Mouse (Mus musculus) limb, embryonic 14.5 days (tissue): Measurements from ENCODE around the gene Mamld1. TPM values are rescaled to one million over a fixed set of nuclear protein-coding genes. Genes with fewer than 3 reads are reported as not detected.
"Not testable (repeated sequence)": the region's sequence is repeated elsewhere in the genome, so short reads cannot be mapped to it uniquely, and the experiment has no call there.

Experiments
- ATAC-seq: fragments of 200-750 bp; cut with Nextera tagmentation; 2 replicates; pipeline ENCODE4 v1.8.0; 2017; ENCODE audit warnings: low read depth, moderate number of reproducible peaks, moderate TSS enrichment; ENCODE audit not compliant: low FRiP score
- DNase-seq: peaks from one replicate; pipeline ENCODE4 v3.0.0-alpha.2; 2015; ENCODE audit warnings: low spot score
- H3K27ac ChIP-seq: fragments of 300-500 bp; sonication (generic); replicated peaks from 2 replicates; pipeline ENCODE4 v1.5.1; 2014; ENCODE audit warnings: low read depth, mild to moderate bottlenecking, low read length, moderate library complexity, mixed read lengths
- H3K27me3 ChIP-seq: fragments of 300-500 bp; sonication (generic); 2 replicates; pipeline ENCODE4 v1.6.1; 2014; ENCODE audit warnings: low read length, mixed read lengths; ENCODE audit not compliant: control insufficient read depth, insufficient read depth
- H3K36me3 ChIP-seq: fragments of 300-500 bp; sonication (generic); 2 replicates; pipeline ENCODE4 v1.6.1; 2014; ENCODE audit warnings: mild to moderate bottlenecking, low read length, moderate library complexity, mixed read lengths; ENCODE audit not compliant: control insufficient read depth, insufficient read depth
- H3K4me1 ChIP-seq: fragments of 300-500 bp; sonication (generic); 2 replicates; pipeline ENCODE4 v1.6.1; 2014; ENCODE audit warnings: antibody characterized with exemption, low read length, mixed read lengths; ENCODE audit not compliant: control insufficient read depth, insufficient read depth
- H3K4me2 ChIP-seq: fragments of 300-500 bp; sonication (generic); replicated peaks from 2 replicates; pipeline ENCODE4 v1.6.1; 2014; ENCODE audit warnings: low read depth, mild to moderate bottlenecking, low read length, moderate library complexity; ENCODE audit not compliant: severe bottlenecking
- H3K4me3 ChIP-seq: fragments of 300-500 bp; sonication (generic); replicated peaks from 2 replicates; pipeline ENCODE4 v1.5.1; 2014; ENCODE audit warnings: low read length
- H3K9ac ChIP-seq: fragments of 300-500 bp; sonication (generic); 2 replicates; pipeline ENCODE4 v1.6.1; 2014; ENCODE audit warnings: mild to moderate bottlenecking, low read depth, low read length, moderate library complexity; ENCODE audit not compliant: severe bottlenecking
- H3K9me3 ChIP-seq: fragments of 300-500 bp; sonication (generic); 2 replicates; pipeline ENCODE4 v1.6.1; 2016; ENCODE audit warnings: low read length; ENCODE audit not compliant: control insufficient read depth
- POLR2A ChIP-seq: fragments of 200-500 bp; IDR thresholded peaks from 2 replicates; pipeline ENCODE4 v1.8.0; 2012; ENCODE audit warnings: inconsistent platforms, mild to moderate bottlenecking, moderate library complexity, borderline replicate concordance; ENCODE audit not compliant: insufficient read depth, insufficient read length; ENCODE audit errors: extremely low read depth
- WGBS: fragments of 180-500 bp; shearing (Covaris S2); extraction: QIAGEN DNeasy Blood & Tissue Kit; methylation state at CpG from one replicate; pipeline ENCODE4 v1.1.7; 2014; 5-methylcytosine and 5-hydroxymethylcytosine counted together
- polyA plus RNA-seq, 2 experiments: library from polyadenylated mRNA; depleted of rRNA in 1 of 2; stranded (reverse) in 1 of 2; unstranded in 1 of 2; fragments of >200 nt; fragmentation: Nextera tagmentation in 1 of 2; extraction: Ambion mirVana in 1 of 2; gene quantifications; 2 replicates each; pipeline versions ENCODE4 v1.2.1 to v1.2.3; 2012 to 2014

The Mamld1 gene
- polyA plus RNA-seq (2012; rRNA removed), result 3.9 and 5.0 TPM in 2 replicates
- polyA plus RNA-seq (2014; fragmentation: Nextera tagmentation; extraction: Ambion mirVana), result 3.6 and 4.0 TPM in 2 replicates

GRCm38 (mm10) chrX:71049864-71050576, at the start of gene Mamld1:
Gene Mamld1, plus strand, starts transcription at chrX:71050256.
- Histone ChIP-seq H3K9me3 (no peaks in the 10 kb centered on the region), H3K4me1 (no peaks in the 10 kb centered on the region), H3K27me3 (peaks cover 4% of the 10 kb centered on the region), H3K9ac (peak within 1 kb of the TSS; percentile 36; the same call in 1 of the 2 replicates), H3K4me2 (peak within 1 kb of the TSS; percentile 66), H3K4me3 (peak within 1 kb of the TSS; percentile 44), H3K27ac (no peak within 1 kb of the TSS), H3K36me3 (no peaks in the 10 kb centered on the region)
- 24% methylated on average over 44 of the region's 50 CpGs for WGBS
- no peak for TF ChIP-seq POLR2A
- DNase-seq (peak; percentile 35), ATAC-seq (peak; percentile 86)

- no peaks in the 10 kb centered on the region for H3K9me3 ChIP-seq
- H3K27ac ChIP-seq, result no peak overlapping the region
- H3K9ac ChIP-seq, result no peak overlapping the region
- H3K36me3 ChIP-seq, result no peaks in the 10 kb centered on the region
- DNase-seq (no peak), ATAC-seq (no peak)
- H3K27me3 ChIP-seq, result no peaks in the 10 kb centered on the region
- no peak overlapping the region for H3K4me3 ChIP-seq
- H3K4me2 ChIP-seq, result no peak overlapping the region
- H3K4me1 ChIP-seq, result no peaks in the 10 kb centered on the region
- no peak for TF ChIP-seq POLR2A
Measured at GRCm38 (mm10) chrX:71024718-71025117, 25.3 kb upstream of the Mamld1 start.

DNA sequence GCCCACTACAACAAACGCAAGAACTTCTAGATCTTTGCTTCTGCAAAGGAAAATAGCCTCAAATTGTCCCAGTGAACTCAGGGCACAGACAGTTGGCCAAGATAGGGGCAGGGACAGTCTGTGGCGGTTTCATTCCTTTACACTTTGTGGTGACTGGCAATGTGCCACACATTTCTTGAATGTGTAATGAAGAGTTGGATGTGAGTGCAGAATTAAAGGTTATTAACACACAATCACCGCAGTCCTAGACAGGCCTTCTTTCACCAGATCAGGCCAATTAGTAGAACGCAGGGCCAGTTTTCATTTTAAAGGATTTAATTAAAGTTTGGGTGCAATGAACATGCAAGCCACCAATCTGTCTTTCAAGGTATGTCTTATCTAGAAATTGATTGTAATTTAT, 22.0 kb upstream of the Mamld1 start:
- 81% methylated on average over 4 of the region's 4 CpGs for WGBS
- ATAC-seq, result no peak

GRCm38 (mm10) chrX:71028976-71029375, 21.1 kb upstream of the Mamld1 start:
- not testable (repeated sequence) for ATAC-seq, H3K9me3 ChIP-seq, H3K4me1 ChIP-seq, DNase-seq, H3K36me3 ChIP-seq, H3K27me3 ChIP-seq, H3K4me2 ChIP-seq, H3K27ac ChIP-seq, H3K4me3 ChIP-seq, H3K9ac ChIP-seq
- 85% methylated on average over 1 of the region's 1 CpGs for WGBS

More for the DNA sequence above, 22.0 kb upstream of the Mamld1 start:
- H3K4me1 ChIP-seq, result no peaks in the 10 kb centered on the region
- no peak overlapping the region for H3K4me3 ChIP-seq
- no peak for TF ChIP-seq POLR2A
- H3K9ac ChIP-seq, result no peak overlapping the region
- H3K27ac ChIP-seq, result no peak overlapping the region
- H3K9me3 ChIP-seq, result no peaks in the 10 kb centered on the region
- no peaks in the 10 kb centered on the region for H3K36me3 ChIP-seq
- no peak for DNase-seq
- no peaks in the 10 kb centered on the region for H3K27me3 ChIP-seq
- no peak overlapping the region for H3K4me2 ChIP-seq

- Histone ChIP-seq H3K4me3 (peak overlapping the region; percentile 44), H3K4me1 (no peaks in the 10 kb centered on the region), H3K4me2 (peak overlapping the region; percentile 66), H3K36me3 (no peaks in the 10 kb centered on the region), H3K9ac (peak overlapping the region; percentile 36; the same call in 1 of the 2 replicates), H3K27ac (no peak overlapping the region), H3K9me3 (no peaks in the 10 kb centered on the region), H3K27me3 (peaks cover 4% of the 10 kb centered on the region)
- 17% methylated on average over 25 of the region's 26 CpGs for WGBS
- DNase-seq (no peak), ATAC-seq (no peak)
- no peak for TF ChIP-seq POLR2A
Measured at GRCm38 (mm10) chrX:71050677-71051311, 738 bp downstream of the Mamld1 start.
